ENCODE assay signal across 7 mouse cellular contexts in the genomic region with DNA sequence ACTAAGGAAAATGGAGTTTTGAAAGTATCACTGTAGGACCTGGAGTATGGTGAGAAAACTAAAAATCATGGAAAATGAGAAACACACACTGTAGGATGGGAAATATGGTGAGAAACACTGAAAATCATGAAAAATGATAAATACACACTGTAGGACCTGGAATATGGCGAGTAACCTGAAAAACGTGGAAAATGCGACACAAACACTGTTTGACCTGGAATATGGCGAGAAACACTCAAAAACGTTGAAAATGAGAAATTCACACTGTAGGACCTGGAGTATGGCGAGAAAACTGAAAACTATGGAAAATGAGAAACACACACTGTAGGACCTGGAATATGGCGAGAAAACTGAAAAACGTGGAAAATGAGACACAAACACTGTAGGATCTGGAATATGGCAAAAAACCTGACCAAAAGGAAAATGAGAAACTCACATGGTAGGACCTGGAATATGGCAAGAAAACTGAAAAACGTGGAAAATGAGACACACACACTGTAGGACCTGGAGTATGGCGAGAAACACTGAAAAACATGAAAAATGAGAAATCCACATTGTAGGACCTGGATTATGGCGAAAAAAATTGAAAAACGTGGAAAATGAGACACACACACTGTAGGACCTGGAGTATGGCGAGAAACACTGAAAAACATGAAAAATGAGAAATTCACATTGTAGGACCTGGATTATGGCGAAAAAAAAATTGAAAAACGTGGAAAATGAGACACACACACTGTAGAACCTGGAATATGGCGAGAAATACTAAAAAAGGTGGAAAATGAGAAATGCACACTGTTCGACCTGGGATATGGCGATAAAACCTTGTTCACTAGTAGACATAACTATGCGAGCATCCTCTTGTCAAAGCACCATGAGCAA.
DNase-seq lines count a peak whose midpoint lies in the region; ATAC-seq and TF ChIP-seq lines count a peak whose summit lies in the region.

No protein-coding gene starts in this region.

- intact Hi-C loops in left cerebral cortex, postnatal 10 days (cut with DNase I) = no loop called here

- DNase-seq in thymus, postnatal 0 days (ENCODE audit: low spot score) = peak; percentile 17
- no peak for DNase-seq in thymus, adult 2 months
- DNase-seq in embryo, embryonic 10.5 days (ENCODE audit: low spot score) = peak; percentile 14
- DNase-seq in hindbrain, postnatal 0 days (ENCODE audit: low spot score) = peak; percentile 20
- DNase-seq in midbrain, embryonic 14.5 days = no peak
- no peak for DNase-seq in left cerebral cortex, postnatal 10 days (ENCODE audit: extremely low spot score in 1 of 2, low spot score in 2 of 2)
- no peak for DNase-seq in spleen, adult 18-20 months

- no peak for TF ChIP-seq POLR2A in thymus, adult 2 months (IDR thresholded peaks at IDR 0.05; ENCODE audit: control insufficient read depth, extremely low read depth, insufficient read depth, low read length, poor library complexity)

- H3K36me3 ChIP-seq in thymus, adult 2 months (ENCODE audit: control insufficient read depth, insufficient read depth, low read length) = no peaks in the 10 kb centered on the region
- H3K36me3 ChIP-seq in hindbrain, postnatal 0 days (ENCODE audit: insufficient read depth, low read length) = no peaks in the 10 kb centered on the region
- H3K36me3 ChIP-seq in midbrain, embryonic 14.5 days (ENCODE audit: control insufficient read depth, insufficient read depth, low read length) = no peaks in the 10 kb centered on the region

- H3K9me3 ChIP-seq in hindbrain, postnatal 0 days (ENCODE audit: low read length) = peaks cover 7% of the 10 kb centered on the region
- peaks cover 8% of the 10 kb centered on the region for H3K9me3 ChIP-seq in midbrain, embryonic 14.5 days (ENCODE audit: control insufficient read depth, low read length)

- peak; percentile 95 for ATAC-seq in hindbrain, postnatal 0 days
- ATAC-seq in midbrain, embryonic 14.5 days (ENCODE audit: low FRiP score, low TSS enrichment) = peak; percentile 97

- H3K4me3 ChIP-seq in thymus, adult 2 months (ENCODE audit: control insufficient read depth, insufficient read depth, low read length) = no peak overlapping the region
- no peak overlapping the region for H3K4me3 ChIP-seq in hindbrain, postnatal 0 days (ENCODE audit: low read length)
- no peak overlapping the region for H3K4me3 ChIP-seq in midbrain, embryonic 14.5 days (replicated peaks; ENCODE audit: low read depth, low read length)

- no peak overlapping the region for H3K9ac ChIP-seq in hindbrain, postnatal 0 days (replicated peaks; ENCODE audit: low read length)
- H3K9ac ChIP-seq in midbrain, embryonic 14.5 days (replicated peaks; ENCODE audit: low read length) = no peak overlapping the region

- 56% methylated on average over 19 of the region's 19 CpGs for WGBS in thymus, adult 2 months
- WGBS in hindbrain, postnatal 0 days = 70% methylated on average over 19 of the region's 19 CpGs
- WGBS in midbrain, embryonic 14.5 days = 77% methylated on average over 19 of the region's 19 CpGs

- no peak for TF ChIP-seq CTCF in thymus, adult 2 months (IDR thresholded peaks at IDR 0.05; ENCODE audit: borderline replicate concordance, control insufficient read depth, extremely low read depth, insufficient read depth, low read length, poor library complexity)
- no peak for TF ChIP-seq CTCF in hindbrain, postnatal 0 days (IDR thresholded peaks at IDR 0.05; ENCODE audit: low read depth)

- H3K4me2 ChIP-seq in hindbrain, postnatal 0 days (ENCODE audit: low read depth, low read length) = no peak overlapping the region
- H3K4me2 ChIP-seq in midbrain, embryonic 14.5 days (ENCODE audit: low read length) = no peak overlapping the region

- no peak overlapping the region for H3K27ac ChIP-seq in thymus, adult 2 months (ENCODE audit: control insufficient read depth, insufficient read depth, low read length)
- H3K27ac ChIP-seq in hindbrain, postnatal 0 days = no peak overlapping the region
- no peak overlapping the region for H3K27ac ChIP-seq in midbrain, embryonic 14.5 days (replicated peaks; ENCODE audit: low read depth, low read length)

- H3K27me3 ChIP-seq in thymus, adult 2 months (ENCODE audit: control insufficient read depth, insufficient read depth, low read length) = no peaks in the 10 kb centered on the region
- H3K27me3 ChIP-seq in hindbrain, postnatal 0 days (ENCODE audit: insufficient read depth, low read length) = no peaks in the 10 kb centered on the region
- H3K27me3 ChIP-seq in midbrain, embryonic 14.5 days (ENCODE audit: control insufficient read depth, insufficient read depth, low read length) = no peaks in the 10 kb centered on the region

- H3K4me1 ChIP-seq in thymus, adult 2 months (replicated peaks; ENCODE audit: control insufficient read depth, insufficient read depth, low read length) = no peaks in the 10 kb centered on the region
- no peaks in the 10 kb centered on the region for H3K4me1 ChIP-seq in hindbrain, postnatal 0 days (ENCODE audit: insufficient read depth, low read length)
- no peaks in the 10 kb centered on the region for H3K4me1 ChIP-seq in midbrain, embryonic 14.5 days (ENCODE audit: control insufficient read depth, insufficient read depth, low read length)

Comparison
In these comparisons a context has a peak if more than half of its experiments do, and no peak if none do; other contexts are left out.
1. DNase-seq: peak in thymus, postnatal 0 days (single experiment), embryo, embryonic 10.5 days (single experiment) and hindbrain, postnatal 0 days (single experiment); none in thymus, adult 2 months (single experiment), midbrain, embryonic 14.5 days (single experiment), left cerebral cortex, postnatal 10 days (0 of 2) and spleen, adult 18-20 months (0 of 2).